Mouse (Mus musculus): ENCODE results near the gene Erp27.

DNA sequence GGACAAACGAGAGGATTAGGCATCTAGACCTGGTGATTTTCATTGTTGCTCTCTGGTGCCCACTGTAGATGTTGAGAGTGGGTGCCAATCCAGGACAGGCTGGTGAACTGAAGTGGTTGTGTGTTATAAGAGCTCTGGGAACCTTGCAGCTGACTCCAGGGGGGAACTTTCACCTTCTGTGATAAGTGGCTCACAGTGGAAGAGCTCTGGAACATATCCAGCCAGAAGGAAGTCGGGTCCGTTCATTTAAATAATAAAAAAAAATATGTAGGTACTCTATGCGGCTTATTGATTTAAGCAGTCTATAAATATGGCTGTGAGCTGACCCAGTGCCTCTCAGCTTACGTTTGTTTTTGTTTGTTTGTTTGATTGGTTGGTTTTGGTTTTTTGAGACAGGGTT, at the start of gene Erp27:
- TF ChIP-seq CTCF (conservative IDR thresholded peaks at IDR 0.05; ENCODE audit: low read length), result no peak
- no peak for TF ChIP-seq POU5F1 (IDR thresholded peaks at IDR 0.05; ENCODE audit: borderline replicate concordance, low read length)
- no peak for TF ChIP-seq NANOG (IDR thresholded peaks at IDR 0.05; ENCODE audit: borderline replicate concordance, low read length)
